Mouse (Mus musculus) megakaryocyte, embryonic 14.5 days (primary cell): ENCODE measurements around the gene Ccr10. TPM values are rescaled to one million over a fixed set of nuclear protein-coding genes. Genes with fewer than 3 reads are reported as not detected.

ENCODE experiments used
- H3K27me3 ChIP-seq: replicated peaks from 2 replicates; pipeline ENCODE3; 2012; ENCODE audit warnings: inconsistent platforms
- H3K36me3 ChIP-seq: replicated peaks from 2 replicates; pipeline ENCODE3; 2012; ENCODE audit warnings: low read length, inconsistent platforms, mixed read lengths
- H3K4me1 ChIP-seq: 2 replicates; pipeline ENCODE4 v1.6.1; 2012; ENCODE audit warnings: inconsistent platforms
- H3K4me3 ChIP-seq: replicated peaks from 2 replicates; pipeline ENCODE3; 2012; ENCODE audit warnings: moderate library complexity, mild to moderate bottlenecking, inconsistent platforms
- H3K9me3 ChIP-seq: 2 replicates; pipeline ENCODE4 v1.6.1; 2012; ENCODE audit warnings: inconsistent platforms
- FLI1 ChIP-seq: IDR thresholded peaks from 2 replicates; pipeline ENCODE4 v1.6.1; 2012; ENCODE audit warnings: low read length, inconsistent platforms, mixed read lengths
- GATA1 ChIP-seq: IDR thresholded peaks from 3 replicates; pipeline ENCODE4 v1.6.1; 2012; ENCODE audit warnings: mixed read lengths, low read length, inconsistent platforms, borderline replicate concordance
- polyA plus RNA-seq: library from polyadenylated mRNA; stranded (reverse); fragments of >175 nt; gene quantifications from 2 replicates; pipeline ENCODE4 v1.2.3, GENCODE M21; 2012; ENCODE audit warnings: low replicate concordance; ENCODE audit not compliant: insufficient read depth

Ccr10 gene
- polyA plus RNA-seq, 1 experiment: 0.13 TPM

GRCm38 (mm10) chr11:101190181-101190912 lies 15.1 kb upstream of the Ccr10 start:
- TF ChIP-seq GATA1 (no peak), FLI1 (no peak)
- peaks cover 95% of the 10 kb centered on the region for H3K4me1 ChIP-seq
- peaks cover 11% of the 10 kb centered on the region for H3K27me3 ChIP-seq
- 0 out of 2 replicates have a peak, but pooled peaks cover 4% of the 10 kb centered on the region for H3K9me3 ChIP-seq
- H3K4me3 ChIP-seq: peak overlapping the region; percentile 83
- H3K36me3 ChIP-seq: peaks cover 84% of the 10 kb centered on the region

- Histone ChIP-seq H3K36me3 (peaks cover 81% of the 10 kb centered on the region), H3K9me3 (0 out of 2 replicates have a peak, but pooled peaks cover 4% of the 10 kb centered on the region), H3K27me3 (peaks cover 17% of the 10 kb centered on the region), H3K4me3 (peak overlapping the region; percentile 83), H3K4me1 (peaks cover 95% of the 10 kb centered on the region)
- TF ChIP-seq FLI1 (no peak), GATA1 (peak; percentile 83; the same call in 2 of the 3 replicates)
These were observed 14.4 kb upstream of the Ccr10 start for GRCm38 (mm10) chr11:101189495-101190180.

DNA sequence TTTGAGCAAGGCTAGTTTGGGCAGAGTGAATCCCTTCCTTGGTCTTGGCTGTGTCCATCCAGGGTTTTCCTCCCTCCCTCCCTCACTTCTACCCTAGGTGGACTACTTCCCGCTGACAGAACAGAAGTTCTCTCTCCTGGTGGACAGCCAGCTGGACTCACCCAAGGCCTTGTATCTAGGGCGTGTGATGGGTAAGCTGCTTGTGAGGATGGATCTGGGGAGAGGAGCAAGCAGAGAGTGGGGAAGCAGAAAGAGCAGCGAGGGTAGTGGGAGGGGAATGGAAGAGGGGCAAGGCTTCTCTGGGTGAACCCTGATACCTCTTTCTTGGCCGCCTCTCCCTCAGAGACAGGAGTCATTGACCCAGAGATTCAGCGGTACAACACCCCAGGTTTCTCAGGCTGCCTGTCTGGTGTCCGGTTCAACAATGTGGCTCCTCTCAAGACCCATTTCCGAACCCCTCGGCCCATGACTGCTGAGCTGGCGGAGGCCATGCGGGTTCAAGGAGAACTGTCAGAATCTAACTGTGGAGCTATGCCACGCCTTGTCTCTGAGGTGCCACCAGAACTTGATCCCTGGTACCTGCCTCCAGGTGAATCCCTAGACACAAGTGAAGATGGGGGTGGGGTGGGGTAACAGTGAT lies 13.0 kb upstream of the Ccr10 start:
- Histone ChIP-seq H3K27me3 (peaks cover 30% of the 10 kb centered on the region), H3K4me3 (no peak overlapping the region), H3K4me1 (peaks cover 97% of the 10 kb centered on the region), H3K9me3 (0 out of 2 replicates have a peak, but pooled peaks cover 4% of the 10 kb centered on the region), H3K36me3 (peaks cover 70% of the 10 kb centered on the region)
- no peak for TF ChIP-seq GATA1
- no peak for TF ChIP-seq FLI1

GRCm38 (mm10) chr11:101187541-101187940 lies 12.3 kb upstream of the Ccr10 start:
- Histone ChIP-seq H3K4me1 (peaks cover 98% of the 10 kb centered on the region), H3K36me3 (peaks cover 68% of the 10 kb centered on the region), H3K9me3 (0 out of 2 replicates have a peak, but pooled peaks cover 4% of the 10 kb centered on the region), H3K27me3 (peaks cover 36% of the 10 kb centered on the region), H3K4me3 (no peak overlapping the region)
- TF ChIP-seq GATA1: no peak
- no peak for TF ChIP-seq FLI1

GRCm38 (mm10) chr11:101186526-101187247 lies 11.4 kb upstream of the Ccr10 start:
- Histone ChIP-seq H3K4me3 (no peak overlapping the region), H3K36me3 (peaks cover 62% of the 10 kb centered on the region)

DNA sequence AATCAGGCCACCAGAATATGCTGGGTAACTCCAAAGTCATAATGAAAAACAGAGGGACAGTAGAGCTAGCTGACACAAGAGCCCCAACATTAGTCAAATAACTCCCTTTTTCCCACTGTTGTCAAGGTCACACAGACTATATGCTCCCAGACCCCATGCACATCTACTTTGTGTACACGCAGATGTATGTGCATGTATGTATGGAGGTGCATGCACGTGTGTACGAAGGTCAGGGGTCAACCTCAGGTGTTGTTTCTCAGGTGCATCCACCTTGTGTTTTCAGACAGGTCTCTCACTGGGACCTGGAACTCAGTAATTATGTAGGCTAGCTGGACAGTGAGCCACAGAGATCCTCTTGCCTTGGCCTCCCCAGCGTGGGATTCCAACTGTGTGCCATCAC lies 10.2 kb upstream of the Ccr10 start:
- TF ChIP-seq FLI1 (no peak), GATA1 (no peak)
- Histone ChIP-seq H3K27me3 (peaks cover 52% of the 10 kb centered on the region), H3K4me1 (peaks cover 96% of the 10 kb centered on the region), H3K9me3 (0 out of 2 replicates have a peak, but pooled peaks cover 4% of the 10 kb centered on the region), H3K36me3 (peaks cover 51% of the 10 kb centered on the region), H3K4me3 (no peak overlapping the region)

More at GRCm38 (mm10) chr11:101186526-101187247, 11.4 kb upstream of the Ccr10 start:
- Histone ChIP-seq H3K9me3 (0 out of 2 replicates have a peak, but pooled peaks cover 4% of the 10 kb centered on the region), H3K4me1 (peaks cover 96% of the 10 kb centered on the region), H3K27me3 (peaks cover 44% of the 10 kb centered on the region)
- TF ChIP-seq FLI1 (no peak), GATA1 (no peak)

GRCm38 (mm10) chr11:101184984-101185383 lies 9.7 kb upstream of the Ccr10 start:
- H3K9me3 ChIP-seq: 0 out of 2 replicates have a peak, but pooled peaks cover 4% of the 10 kb centered on the region
- TF ChIP-seq FLI1 (no peak), GATA1 (no peak)

GRCm38 (mm10) chr11:101182771-101183517 lies 7.7 kb upstream of the Ccr10 start:
- Histone ChIP-seq H3K36me3 (peaks cover 38% of the 10 kb centered on the region), H3K9me3 (0 out of 2 replicates have a peak, but pooled peaks cover 4% of the 10 kb centered on the region), H3K4me3 (no peak overlapping the region), H3K27me3 (peaks cover 71% of the 10 kb centered on the region), H3K4me1 (peaks cover 95% of the 10 kb centered on the region)
- TF ChIP-seq FLI1 (no peak), GATA1 (no peak)

More at GRCm38 (mm10) chr11:101184984-101185383, 9.7 kb upstream of the Ccr10 start:
- Histone ChIP-seq H3K4me3 (no peak overlapping the region), H3K36me3 (peaks cover 51% of the 10 kb centered on the region), H3K27me3 (peaks cover 54% of the 10 kb centered on the region), H3K4me1 (peaks cover 96% of the 10 kb centered on the region)

DNA sequence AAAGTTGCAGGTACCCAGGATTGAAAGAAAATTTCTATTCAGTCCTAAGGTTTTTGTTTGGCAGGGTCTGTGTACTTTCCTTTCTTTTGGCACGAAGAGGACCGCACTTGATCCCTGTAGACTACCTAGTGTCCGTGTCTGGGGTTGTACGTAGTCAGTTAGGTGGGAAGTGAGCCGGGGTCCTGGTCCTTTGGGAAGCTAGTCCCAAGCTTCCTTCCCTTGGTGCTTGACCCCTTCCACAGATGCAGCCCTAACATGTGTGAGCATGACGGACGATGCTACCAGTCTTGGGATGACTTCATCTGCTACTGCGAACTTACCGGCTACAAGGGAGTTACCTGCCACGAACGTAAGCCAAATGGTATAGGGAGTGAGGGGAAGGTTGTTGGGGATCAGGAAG lies 6.7 kb upstream of the Ccr10 start:
- H3K27me3 ChIP-seq: peaks cover 79% of the 10 kb centered on the region
- peaks cover 30% of the 10 kb centered on the region for H3K36me3 ChIP-seq
- TF ChIP-seq FLI1: no peak
- no peak for TF ChIP-seq GATA1

More for the DNA sequence above, 6.7 kb upstream of the Ccr10 start:
- Histone ChIP-seq H3K9me3 (0 out of 2 replicates have a peak, but pooled peaks cover 4% of the 10 kb centered on the region), H3K4me1 (peaks cover 95% of the 10 kb centered on the region), H3K4me3 (no peak overlapping the region)
